Mouse (Mus musculus) spleen, adult 2 months (tissue): ENCODE results near the gene Fam169b.

Source experiments
- CTCF ChIP-seq: fragments of 200-500 bp; IDR thresholded peaks from 2 replicates; pipeline ENCODE4 v1.5.1; 2011; ENCODE audit warnings: mild to moderate bottlenecking, inconsistent platforms; ENCODE audit not compliant: insufficient read depth, insufficient read length, insufficient replicate concordance; ENCODE audit errors: extremely low read depth
- POLR2A ChIP-seq: fragments of 200-500 bp; IDR thresholded peaks from 2 replicates; pipeline ENCODE4 v1.6.1; 2011; ENCODE audit warnings: low read depth, low read length, inconsistent platforms

- no peak for TF ChIP-seq POLR2A
- no peak for TF ChIP-seq CTCF
These were observed 24.9 kb downstream of the Fam169b start for GRCm38 (mm10) chr7:68298381-68299076.
